Mouse (Mus musculus) heart, embryonic 12.5 days (tissue): Measurements from ENCODE around the gene Krtap19-4. TPM values are rescaled to one million over a fixed set of nuclear protein-coding genes. Genes with fewer than 3 reads are reported as not detected.

ENCODE experiments used
- ATAC-seq: fragments of 200-750 bp; cut with Nextera tagmentation; 2 replicates; pipeline ENCODE4 v1.8.0; 2017; ENCODE audit warnings: moderate TSS enrichment, moderate library complexity; ENCODE audit not compliant: insufficient number of reproducible peaks, low FRiP score
- H3K27ac ChIP-seq: fragments of 300-500 bp; sonication (generic); 2 replicates; pipeline ENCODE4 v1.5.1; 2016; ENCODE audit warnings: mild to moderate bottlenecking, moderate library complexity; ENCODE audit not compliant: poor library complexity, severe bottlenecking
- H3K27me3 ChIP-seq: fragments of 300-500 bp; sonication (generic); replicated peaks from 2 replicates; pipeline ENCODE4 v1.6.1; 2016; ENCODE audit warnings: mild to moderate bottlenecking, moderate library complexity
- H3K36me3 ChIP-seq: fragments of 300-500 bp; sonication (generic); 2 replicates; pipeline ENCODE4 v1.6.1; 2016; ENCODE audit warnings: mild to moderate bottlenecking, moderate library complexity
- H3K4me1 ChIP-seq: fragments of 300-500 bp; sonication (generic); replicated peaks from 2 replicates; pipeline ENCODE4 v1.6.1; 2016; ENCODE audit warnings: mild to moderate bottlenecking
- H3K4me2 ChIP-seq: fragments of 300-500 bp; sonication (generic); 2 replicates; pipeline ENCODE4 v1.6.1; 2016; ENCODE audit warnings: mild to moderate bottlenecking, moderate library complexity
- H3K4me3 ChIP-seq: fragments of 300-500 bp; sonication (generic); 2 replicates; pipeline ENCODE4 v1.5.1; 2016; ENCODE audit warnings: mild to moderate bottlenecking
- H3K9ac ChIP-seq: fragments of 300-500 bp; sonication (generic); 2 replicates; pipeline ENCODE4 v1.6.1; 2016; ENCODE audit warnings: mild to moderate bottlenecking, moderate library complexity
- H3K9me3 ChIP-seq: fragments of 300-500 bp; sonication (generic); replicated peaks from 2 replicates; pipeline ENCODE4 v1.6.1; 2016; ENCODE audit warnings: mild to moderate bottlenecking, moderate library complexity
- WGBS: fragments of 180-500 bp; shearing (Covaris S2); methylation state at CpG from one replicate; pipeline ENCODE4 v1.1.7; 2016; 5-methylcytosine and 5-hydroxymethylcytosine counted together
- polyA plus RNA-seq: library from polyadenylated mRNA; unstranded; fragments of >200 nt; fragmentation: Nextera tagmentation; extraction: Ambion mirVana; gene quantifications from 2 replicates; pipeline ENCODE4 v1.2.1, GENCODE M21; 2016

Gene Krtap19-4
- not detected in 2 replicates for polyA plus RNA-seq

DNA sequence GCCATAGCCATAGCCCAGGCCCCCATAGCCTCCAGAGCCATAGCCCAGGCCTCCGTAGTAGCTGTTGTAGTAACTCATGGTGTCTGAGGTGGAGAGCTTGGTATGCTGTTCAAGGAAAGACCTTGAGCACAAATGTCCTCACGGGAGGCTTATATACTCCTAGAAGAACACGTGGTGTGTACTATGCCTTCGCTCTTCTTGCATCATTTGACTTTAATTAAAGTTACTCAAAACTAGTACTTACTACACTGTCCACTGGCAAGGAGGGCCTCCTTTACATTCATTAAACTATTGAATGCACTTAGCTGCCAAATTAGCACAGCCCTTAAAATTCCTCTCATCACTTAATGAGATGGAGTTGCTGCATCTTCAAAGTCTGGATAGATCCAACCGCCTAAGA is at the start of gene Krtap19-4:
Gene Krtap19-4 (minus strand): TSS at position 101 of the 400 bp plus-strand sequence.
- no peak for ATAC-seq

DNA sequence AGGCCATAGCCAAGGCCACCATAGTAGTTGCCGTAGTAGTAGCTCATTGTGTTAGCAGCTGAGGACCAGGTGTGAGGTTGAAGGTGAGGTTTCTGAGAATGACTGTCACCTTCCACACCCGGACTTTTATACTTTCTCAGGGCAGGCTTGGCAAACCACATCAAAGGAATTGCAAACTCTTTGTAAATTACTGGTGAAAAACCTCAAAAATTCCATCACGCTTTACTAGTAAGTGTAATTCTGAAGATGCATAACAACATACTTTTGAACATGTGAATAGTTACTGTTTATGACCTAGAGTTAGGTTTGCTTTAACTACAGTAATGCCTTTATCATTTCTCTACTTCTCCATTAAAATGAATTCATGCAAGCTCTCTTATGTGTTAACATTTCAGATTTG is 47.3 kb upstream of the Krtap19-4 start, which contains the start of gene Krtap19-9b:
Gene Krtap19-9b (minus strand): TSS at position 101 of the 400 bp plus-strand sequence.
- H3K36me3 ChIP-seq: no peaks in the 10 kb centered on the region
- no peaks in the 10 kb centered on the region for H3K4me1 ChIP-seq
- H3K4me3 ChIP-seq: no peak within 1 kb of the TSS
- 81% methylated on average over 3 of the region's 3 CpGs for WGBS
- no peak within 1 kb of the TSS for H3K27ac ChIP-seq
- H3K9me3 ChIP-seq: 0 out of 2 replicates have a peak, but pooled peaks cover 3% of the 10 kb centered on the region
- H3K9ac ChIP-seq: no peak within 1 kb of the TSS
- H3K27me3 ChIP-seq: no peaks in the 10 kb centered on the region
- ATAC-seq: no peak
- H3K4me2 ChIP-seq: no peak within 1 kb of the TSS

More for the DNA sequence above, at the start of gene Krtap19-4:
- no peaks in the 10 kb centered on the region for H3K4me1 ChIP-seq
- WGBS: 88% methylated on average over 5 of the region's 5 CpGs
- no peaks in the 10 kb centered on the region for H3K27me3 ChIP-seq
- no peak within 1 kb of the TSS for H3K4me2 ChIP-seq
- H3K9ac ChIP-seq: no peak within 1 kb of the TSS
- H3K36me3 ChIP-seq: no peaks in the 10 kb centered on the region
- H3K4me3 ChIP-seq: no peak within 1 kb of the TSS
- no peak within 1 kb of the TSS for H3K27ac ChIP-seq
- H3K9me3 ChIP-seq: 0 out of 2 replicates have a peak, but pooled peaks cover 2% of the 10 kb centered on the region

DNA sequence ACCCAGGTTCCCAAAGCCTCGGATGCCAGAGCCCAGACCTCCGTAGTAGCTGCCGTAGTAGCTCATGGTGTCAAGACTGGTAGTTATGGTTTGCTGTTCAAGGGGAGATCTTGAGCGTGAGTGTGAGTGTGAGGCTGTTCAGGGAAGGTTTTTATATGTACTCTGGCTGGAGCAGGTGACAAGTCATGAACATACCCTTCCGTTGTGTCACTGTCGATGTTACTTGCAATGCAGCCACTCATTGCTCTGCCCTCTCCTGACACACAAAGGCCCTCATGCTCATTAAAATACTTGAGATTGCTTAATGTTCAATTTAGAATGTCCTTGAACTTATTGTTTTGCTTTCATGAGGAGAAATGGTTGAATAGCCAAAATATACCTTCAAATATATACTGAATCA is 11.5 kb upstream of the Krtap19-4 start, which contains the start of gene Krtap19-5:
Gene Krtap19-5 (minus strand): TSS at position 101 of the 400 bp plus-strand sequence.
- Histone ChIP-seq H3K4me2 (no peak within 1 kb of the TSS), H3K4me3 (no peak within 1 kb of the TSS), H3K36me3 (no peaks in the 10 kb centered on the region), H3K9ac (no peak within 1 kb of the TSS), H3K9me3 (0 out of 2 replicates have a peak, but pooled peaks cover 6% of the 10 kb centered on the region), H3K27me3 (no peaks in the 10 kb centered on the region), H3K4me1 (no peaks in the 10 kb centered on the region), H3K27ac (no peak within 1 kb of the TSS)
- WGBS: 89% methylated on average over 6 of the region's 6 CpGs
- ATAC-seq: no peak

DNA sequence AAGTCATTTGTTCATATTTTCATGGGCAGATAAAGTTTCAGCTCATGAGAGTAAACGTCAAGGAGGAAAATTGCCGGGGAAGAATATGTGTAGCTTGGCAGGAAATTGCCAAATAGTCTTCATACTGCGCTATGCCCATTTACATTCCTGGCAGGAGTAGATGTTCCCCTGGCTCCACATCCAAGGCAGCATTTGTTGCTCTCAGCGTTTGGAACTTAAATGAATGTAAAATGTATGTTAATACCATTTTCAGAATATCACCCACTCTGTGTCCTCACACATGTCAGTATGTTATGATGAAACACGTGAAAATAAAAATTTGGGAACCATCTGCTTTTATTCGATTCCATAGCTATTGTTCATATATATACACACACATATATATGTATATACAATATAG is 2.0 kb upstream of the Krtap19-4 start:
- no peak overlapping the region for H3K27ac ChIP-seq
- H3K9ac ChIP-seq: no peak overlapping the region
- 75% methylated on average over 6 of the region's 6 CpGs for WGBS
- no peak overlapping the region for H3K4me2 ChIP-seq
- no peak for ATAC-seq
- no peak overlapping the region for H3K4me3 ChIP-seq
- no peaks in the 10 kb centered on the region for H3K27me3 ChIP-seq
- no peaks in the 10 kb centered on the region for H3K4me1 ChIP-seq
- H3K36me3 ChIP-seq: no peaks in the 10 kb centered on the region
- 0 out of 2 replicates have a peak, but pooled peaks cover 2% of the 10 kb centered on the region for H3K9me3 ChIP-seq

DNA sequence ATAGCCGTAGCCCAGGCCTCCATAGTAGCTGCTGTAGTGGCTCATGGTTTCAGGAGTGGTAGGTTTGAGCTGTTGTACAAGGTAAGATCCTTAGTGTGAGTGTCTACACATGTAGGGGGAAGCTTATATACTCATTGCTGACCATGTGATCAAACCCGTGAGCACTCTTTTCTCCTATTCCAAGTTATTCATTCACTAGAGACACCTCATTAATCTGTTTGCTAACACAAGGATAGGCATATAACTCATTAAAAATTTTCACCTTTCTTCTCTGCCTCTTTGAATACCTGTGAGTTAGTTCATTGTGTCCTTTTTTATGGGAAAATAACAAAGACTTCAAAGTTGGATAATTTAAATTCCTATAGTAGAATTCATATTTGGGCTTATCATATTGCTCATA is 7.0 kb downstream of the Krtap19-4 start, which contains the start of gene Krtap19-3:
Gene Krtap19-3 (minus strand): TSS at position 101 of the 400 bp plus-strand sequence.
- H3K4me2 ChIP-seq: no peak within 1 kb of the TSS
- H3K27ac ChIP-seq: no peak within 1 kb of the TSS
- no peak within 1 kb of the TSS for H3K4me3 ChIP-seq
- no peaks in the 10 kb centered on the region for H3K36me3 ChIP-seq
- no peaks in the 10 kb centered on the region for H3K4me1 ChIP-seq
- ATAC-seq: no peak
- H3K9me3 ChIP-seq: no peaks in the 10 kb centered on the region
- H3K9ac ChIP-seq: no peak within 1 kb of the TSS
- 75% methylated on average over 2 of the region's 2 CpGs for WGBS
- no peaks in the 10 kb centered on the region for H3K27me3 ChIP-seq

DNA sequence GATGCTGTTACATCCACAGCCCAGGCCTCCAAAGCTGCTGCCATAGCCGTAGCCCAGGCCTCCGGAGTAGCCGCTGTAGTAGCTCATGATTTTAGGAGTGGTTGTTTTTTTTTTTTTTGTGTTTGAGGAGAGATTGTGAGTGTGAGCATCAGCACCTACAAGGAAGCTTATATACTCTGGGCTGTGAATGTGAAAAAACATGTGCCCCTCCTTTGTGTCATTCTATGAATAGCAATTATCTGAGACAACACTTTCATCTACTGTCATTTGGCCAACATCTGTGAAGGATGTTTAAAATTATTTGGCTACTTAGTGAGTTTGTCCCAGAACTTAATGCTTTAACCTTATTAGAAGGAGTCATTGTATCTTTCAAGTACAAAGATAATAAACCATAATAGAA is 10.7 kb downstream of the Krtap19-4 start, which contains the start of gene Krtap19-2:
Gene Krtap19-2 (minus strand): TSS at position 101 of the 400 bp plus-strand sequence.
- Histone ChIP-seq H3K9ac (no peak within 1 kb of the TSS), H3K4me3 (no peak within 1 kb of the TSS), H3K27ac (no peak within 1 kb of the TSS), H3K4me1 (no peaks in the 10 kb centered on the region), H3K27me3 (no peaks in the 10 kb centered on the region), H3K4me2 (no peak within 1 kb of the TSS), H3K9me3 (no peaks in the 10 kb centered on the region), H3K36me3 (no peaks in the 10 kb centered on the region)
- 87% methylated on average over 3 of the region's 3 CpGs for WGBS
- ATAC-seq: no peak

DNA sequence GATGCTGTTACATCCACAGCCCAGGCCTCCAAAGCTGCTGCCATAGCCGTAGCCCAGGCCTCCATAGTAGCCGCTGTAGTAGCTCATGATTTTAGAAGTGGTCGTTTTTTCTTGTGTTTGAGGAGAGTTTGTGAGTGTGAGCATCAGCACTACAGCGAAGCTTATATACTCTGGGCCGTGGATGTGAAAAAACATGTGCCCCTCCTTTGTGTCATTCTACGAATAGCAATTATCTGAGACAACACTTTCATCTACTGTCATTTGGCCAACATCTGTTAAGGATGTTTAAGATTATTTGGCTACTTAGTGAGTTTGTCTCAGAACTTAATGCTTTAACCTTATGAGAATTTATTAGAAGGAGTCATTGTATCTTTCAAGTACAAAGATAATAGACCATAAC is 15.6 kb downstream of the Krtap19-4 start, which contains the start of gene Krtap19-1:
Gene Krtap19-1 (minus strand): TSS at position 101 of the 400 bp plus-strand sequence.
- Histone ChIP-seq H3K27ac (no peak within 1 kb of the TSS), H3K9ac (no peak within 1 kb of the TSS), H3K9me3 (no peaks in the 10 kb centered on the region), H3K27me3 (no peaks in the 10 kb centered on the region), H3K4me3 (no peak within 1 kb of the TSS), H3K36me3 (no peaks in the 10 kb centered on the region), H3K4me2 (no peak within 1 kb of the TSS), H3K4me1 (no peaks in the 10 kb centered on the region)
- WGBS: 80% methylated on average over 6 of the region's 6 CpGs
- ATAC-seq: no peak

DNA sequence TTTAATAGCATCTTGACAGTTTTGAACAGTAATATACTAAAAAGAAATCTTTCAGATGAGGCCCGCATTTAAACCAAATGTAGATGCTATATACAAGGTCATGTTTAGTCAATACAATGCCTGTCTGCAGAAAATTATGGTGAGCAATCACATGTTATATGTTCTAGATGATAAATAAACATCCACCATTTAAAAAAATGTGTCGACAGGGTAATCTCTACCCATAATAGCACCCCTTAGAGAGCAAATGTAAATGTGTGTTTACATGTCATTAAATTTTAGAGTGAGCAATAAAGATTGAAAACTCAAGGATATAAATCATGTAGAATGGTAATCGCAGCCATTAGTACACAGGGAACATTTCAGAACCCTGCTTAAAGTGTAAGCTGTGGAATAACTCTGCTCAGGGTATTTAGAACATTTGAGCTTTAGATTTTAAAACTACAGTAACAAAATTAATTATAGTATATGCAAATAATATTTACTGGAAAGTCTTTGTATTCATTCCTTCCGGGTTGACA is 19.9 kb downstream of the Krtap19-4 start:
- Histone ChIP-seq H3K27me3 (no peaks in the 10 kb centered on the region), H3K9ac (no peak overlapping the region), H3K27ac (no peak overlapping the region), H3K9me3 (no peaks in the 10 kb centered on the region), H3K4me1 (no peaks in the 10 kb centered on the region), H3K4me2 (no peak overlapping the region), H3K36me3 (no peaks in the 10 kb centered on the region), H3K4me3 (no peak overlapping the region)
- WGBS: 74% methylated on average over 4 of the region's 4 CpGs
- no peak for ATAC-seq

DNA sequence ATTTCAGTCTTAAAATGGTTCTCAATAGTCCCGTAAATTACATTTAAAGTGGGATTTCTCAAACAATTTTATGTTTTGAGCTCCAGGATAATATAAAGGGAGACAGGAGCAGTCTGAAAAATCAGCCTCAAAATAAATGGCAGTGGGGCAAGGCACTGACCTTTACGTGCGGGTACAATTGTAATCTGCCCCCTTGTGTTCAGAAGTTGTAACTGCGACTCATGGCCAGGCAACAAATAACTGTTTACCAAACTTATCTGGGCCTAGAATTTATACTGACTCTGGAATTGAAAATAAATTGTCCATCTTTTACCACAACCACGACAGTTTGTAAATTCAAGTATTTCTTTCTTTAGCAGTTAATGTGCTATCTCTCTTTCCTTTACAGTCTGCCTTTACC is 33.4 kb downstream of the Krtap19-4 start:
- WGBS: 11% methylated on average over 5 of the region's 5 CpGs
- H3K36me3 ChIP-seq: no peaks in the 10 kb centered on the region
- ATAC-seq: no peak
- no peaks in the 10 kb centered on the region for H3K27me3 ChIP-seq
- H3K27ac ChIP-seq: no peak overlapping the region
- no peak overlapping the region for H3K4me2 ChIP-seq
- H3K4me1 ChIP-seq: no peaks in the 10 kb centered on the region
- H3K4me3 ChIP-seq: no peak overlapping the region
- no peaks in the 10 kb centered on the region for H3K9me3 ChIP-seq
- no peak overlapping the region for H3K9ac ChIP-seq

DNA sequence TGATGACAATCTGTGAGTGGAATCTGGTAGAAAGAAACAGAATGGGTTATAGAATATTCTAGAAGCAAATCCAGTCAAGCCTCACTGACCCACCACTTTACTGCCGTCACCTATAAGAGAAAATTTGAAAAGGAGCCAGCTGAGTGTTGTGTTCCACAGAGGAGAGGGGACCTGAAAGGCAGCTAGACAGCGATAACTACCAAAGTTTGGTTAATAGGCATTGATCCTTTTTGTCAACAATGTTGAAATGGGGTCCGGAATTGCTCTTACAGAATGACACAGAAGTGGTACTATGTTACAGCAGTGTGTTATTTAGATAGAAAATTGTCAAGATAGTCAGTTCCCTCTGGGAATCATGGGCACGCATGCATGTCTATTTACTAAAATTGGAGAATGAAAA is 36.3 kb downstream of the Krtap19-4 start:
- Histone ChIP-seq H3K4me3 (no peak overlapping the region), H3K27ac (no peak overlapping the region), H3K9ac (no peak overlapping the region), H3K36me3 (no peaks in the 10 kb centered on the region), H3K4me1 (no peaks in the 10 kb centered on the region), H3K4me2 (no peak overlapping the region), H3K9me3 (no peaks in the 10 kb centered on the region), H3K27me3 (no peaks in the 10 kb centered on the region)
- 77% methylated on average over 4 of the region's 4 CpGs for WGBS
- ATAC-seq: no peak

DNA sequence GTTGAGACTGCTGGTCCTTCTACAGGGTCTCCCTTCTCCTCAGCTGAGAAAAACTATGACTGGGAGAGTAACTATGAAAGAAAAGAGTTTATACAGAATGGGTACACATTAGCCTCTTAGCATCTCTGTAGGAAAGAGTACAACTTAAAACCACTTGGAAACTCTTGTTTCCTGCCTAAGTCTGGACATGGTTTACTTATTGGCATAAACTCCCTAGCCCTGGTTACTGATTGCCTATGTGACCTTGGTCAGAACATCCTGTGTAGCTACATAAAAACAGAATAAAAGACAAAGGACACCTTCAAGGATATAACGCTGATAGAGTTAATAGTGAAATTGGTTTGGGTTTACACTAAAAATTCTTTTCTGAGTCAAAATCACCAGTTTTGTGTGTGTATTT is 37.5 kb downstream of the Krtap19-4 start:
- H3K27me3 ChIP-seq: no peaks in the 10 kb centered on the region
- H3K36me3 ChIP-seq: no peaks in the 10 kb centered on the region
- H3K4me3 ChIP-seq: no peak overlapping the region
- ATAC-seq: no peak
- H3K4me2 ChIP-seq: no peak overlapping the region
- no peak overlapping the region for H3K27ac ChIP-seq
- WGBS: 86% methylated on average over 1 of the region's 1 CpGs
- no peaks in the 10 kb centered on the region for H3K9me3 ChIP-seq
- H3K9ac ChIP-seq: no peak overlapping the region
- no peaks in the 10 kb centered on the region for H3K4me1 ChIP-seq
